Mouse (Mus musculus) brain, embryonic 14.5 days (tissue): Measurements from ENCODE around the gene Rogdi.

Experiments used
- CTCF ChIP-seq: fragments of 200-500 bp; IDR thresholded peaks from 2 replicates; pipeline ENCODE4 v1.5.1; 2012; ENCODE audit warnings: inconsistent platforms, mild to moderate bottlenecking, moderate library complexity, borderline replicate concordance; ENCODE audit not compliant: insufficient read depth, insufficient read length; ENCODE audit errors: extremely low read depth
- POLR2A ChIP-seq: fragments of 200-500 bp; IDR thresholded peaks from 2 replicates; pipeline ENCODE4 v1.6.1; 2012; ENCODE audit warnings: mild to moderate bottlenecking, inconsistent platforms, borderline replicate concordance; ENCODE audit not compliant: poor library complexity, insufficient read depth, insufficient read length, severe bottlenecking; ENCODE audit errors: extremely low read depth

- TF ChIP-seq CTCF (no peak), POLR2A (no peak)
Measured at GRCm38 (mm10) chr16:4965392-4966129, 47.8 kb downstream of the Rogdi start.
